Mouse (Mus musculus): Measurements from ENCODE around the gene Plch2. TPM values are rescaled to one million over a fixed set of nuclear protein-coding genes. Genes with fewer than 3 reads are reported as not detected.

Gene Plch2
- polyA plus RNA-seq, 1 experiment, result 28.1 TPM

DNA sequence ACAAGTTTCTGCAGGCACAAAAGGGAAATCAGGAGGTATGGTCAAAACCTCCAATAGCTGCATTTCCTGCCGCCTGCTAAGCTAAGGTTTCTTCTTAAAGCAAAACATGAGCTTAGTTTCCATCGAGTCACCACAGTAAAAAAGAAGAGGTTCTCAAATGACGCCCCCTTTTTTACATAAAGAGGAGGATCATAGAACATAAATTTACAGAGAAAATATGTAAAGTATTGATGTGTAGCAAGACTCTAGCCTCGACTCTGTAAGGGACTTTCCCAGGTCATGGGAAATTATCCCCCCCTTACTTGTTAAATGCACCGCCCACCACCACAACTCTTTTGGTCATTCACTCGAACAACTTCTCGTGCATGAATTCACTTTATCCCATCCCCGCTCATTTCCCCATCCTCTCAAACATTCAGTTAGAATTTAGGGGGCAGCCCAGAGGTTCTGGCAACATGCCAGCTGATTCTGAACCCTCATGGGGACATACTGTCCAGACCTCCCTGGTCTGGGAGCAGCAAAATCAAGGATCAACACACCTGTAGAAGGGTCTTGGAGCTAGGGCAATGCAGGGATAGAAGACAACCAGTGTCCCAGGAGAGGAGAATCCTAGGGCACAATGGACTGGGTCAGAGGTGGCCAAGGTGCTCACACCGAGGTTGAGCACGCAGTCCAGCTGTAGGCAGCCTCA is 113.8 kb downstream of the Plch2 start:
- Histone ChIP-seq H3K27ac (ENCODE audit: insufficient read depth, low read depth, low read length) (no peak overlapping the region), H3K4me1 (ENCODE audit: control insufficient read depth, insufficient read depth, insufficient read length, low read length) (peaks cover 11% of the 10 kb centered on the region; the same call in 1 of the 2 replicates), H3K36me3 (ENCODE audit: control insufficient read depth, insufficient read depth, low read length) (no peaks in the 10 kb centered on the region), H3K27me3 (ENCODE audit: control insufficient read depth, insufficient read depth, low read length) (no peaks in the 10 kb centered on the region), H3K4me3 (ENCODE audit: low read depth, low read length) (no peak overlapping the region)
- TF ChIP-seq POLR2A (IDR thresholded peaks at IDR 0.05; ENCODE audit: low read depth, low read length), result no peak
- TF ChIP-seq CTCF (IDR thresholded peaks at IDR 0.05; ENCODE audit: extremely low read depth, insufficient read length, insufficient replicate concordance, low read depth, low read length), result no peak
- WGBS, result 74% methylated on average over 10 of the region's 10 CpGs

DNA sequence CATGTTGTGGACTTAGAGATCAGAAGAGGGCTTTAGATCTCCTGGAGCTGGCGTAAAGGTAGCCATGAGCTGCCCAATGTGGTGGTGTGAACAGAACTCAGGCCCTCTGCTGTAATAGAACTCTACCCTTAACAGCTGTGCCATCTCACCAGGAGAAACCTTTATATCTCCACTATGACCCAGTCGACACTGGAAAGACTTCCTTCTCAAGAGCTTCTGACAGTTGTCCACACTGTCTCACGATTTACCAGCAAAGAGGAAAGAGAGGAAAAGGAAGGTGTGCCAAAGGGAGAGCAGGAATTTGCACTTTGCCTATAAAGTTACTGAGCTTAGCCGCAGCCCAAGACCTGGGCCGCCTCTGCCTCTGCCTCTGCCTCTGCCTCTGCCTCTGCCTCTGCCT is 114.8 kb downstream of the Plch2 start:
- Histone ChIP-seq H3K4me1 (ENCODE audit: control insufficient read depth, insufficient read depth, insufficient read length, low read length) (peaks cover 11% of the 10 kb centered on the region; the same call in 1 of the 2 replicates), H3K27me3 (ENCODE audit: control insufficient read depth, insufficient read depth, low read length) (no peaks in the 10 kb centered on the region), H3K4me3 (ENCODE audit: low read depth, low read length) (no peak overlapping the region), H3K36me3 (ENCODE audit: control insufficient read depth, insufficient read depth, low read length) (no peaks in the 10 kb centered on the region), H3K27ac (ENCODE audit: insufficient read depth, low read depth, low read length) (no peak overlapping the region)
- 80% methylated on average over 5 of the region's 5 CpGs for WGBS
- no peak for TF ChIP-seq CTCF (IDR thresholded peaks at IDR 0.05; ENCODE audit: extremely low read depth, insufficient read length, insufficient replicate concordance, low read depth, low read length)

DNA sequence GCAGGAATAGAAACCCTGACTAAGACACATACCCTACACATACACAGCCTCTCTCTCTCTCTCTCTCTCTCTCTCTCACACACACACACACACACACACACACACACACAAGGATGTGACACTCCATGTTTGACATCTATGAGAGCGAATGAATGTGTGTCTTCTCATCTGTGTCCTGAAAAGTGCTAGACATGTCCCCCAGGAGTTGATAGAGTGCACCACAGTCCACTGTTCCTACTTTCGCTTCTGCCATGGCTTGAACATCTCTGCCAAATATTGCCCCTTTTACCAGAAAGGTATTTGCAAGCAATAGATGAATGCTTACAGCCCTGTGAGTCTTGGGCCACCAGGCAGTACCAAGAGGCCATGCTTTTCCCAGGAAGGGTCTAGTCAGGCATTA is 116.4 kb downstream of the Plch2 start:
- TF ChIP-seq CTCF (IDR thresholded peaks at IDR 0.05; ENCODE audit: extremely low read depth, insufficient read length, insufficient replicate concordance, low read depth, low read length) (no peak), POLR2A (IDR thresholded peaks at IDR 0.05; ENCODE audit: low read depth, low read length) (no peak)
- Histone ChIP-seq H3K36me3 (ENCODE audit: control insufficient read depth, insufficient read depth, low read length) (no peaks in the 10 kb centered on the region), H3K4me3 (ENCODE audit: low read depth, low read length) (no peak overlapping the region), H3K4me1 (ENCODE audit: control insufficient read depth, insufficient read depth, insufficient read length, low read length) (peaks cover 6% of the 10 kb centered on the region; the same call in 1 of the 2 replicates), H3K27ac (ENCODE audit: insufficient read depth, low read depth, low read length) (no peak overlapping the region), H3K27me3 (ENCODE audit: control insufficient read depth, insufficient read depth, low read length) (no peaks in the 10 kb centered on the region)
- WGBS, result 85% methylated on average over 2 of the region's 2 CpGs

DNA sequence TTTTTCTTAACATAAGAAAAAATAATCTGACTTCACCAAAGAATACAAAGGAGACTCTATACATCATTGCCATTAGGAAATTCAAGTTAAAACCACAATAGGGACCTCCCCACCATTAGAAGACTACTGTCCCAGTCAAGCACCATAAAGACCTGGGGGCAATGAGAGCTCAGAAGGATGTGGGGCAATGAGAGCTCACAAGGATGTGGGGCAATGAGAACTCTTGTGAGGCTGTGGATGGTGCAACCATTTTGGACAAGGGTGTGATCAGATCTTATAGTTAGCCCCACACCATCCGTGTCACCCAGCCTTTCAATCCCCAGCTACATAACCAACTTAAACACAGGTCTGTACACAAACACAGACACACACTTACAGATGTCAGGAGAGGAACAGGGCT is 118.8 kb downstream of the Plch2 start:
- H3K4me3 ChIP-seq (ENCODE audit: low read depth, low read length), result no peak overlapping the region
- H3K4me1 ChIP-seq (ENCODE audit: control insufficient read depth, insufficient read depth, insufficient read length, low read length), result peaks cover 5% of the 10 kb centered on the region; the same call in 1 of the 2 replicates
- TF ChIP-seq POLR2A (IDR thresholded peaks at IDR 0.05; ENCODE audit: low read depth, low read length) (no peak), CTCF (IDR thresholded peaks at IDR 0.05; ENCODE audit: extremely low read depth, insufficient read length, insufficient replicate concordance, low read depth, low read length) (no peak)
- WGBS, result 75% methylated on average over 1 of the region's 1 CpGs
- H3K27ac ChIP-seq (ENCODE audit: insufficient read depth, low read depth, low read length), result no peak overlapping the region
- H3K36me3 ChIP-seq (ENCODE audit: control insufficient read depth, insufficient read depth, low read length), result no peaks in the 10 kb centered on the region
- no peaks in the 10 kb centered on the region for H3K27me3 ChIP-seq (ENCODE audit: control insufficient read depth, insufficient read depth, low read length)

DNA sequence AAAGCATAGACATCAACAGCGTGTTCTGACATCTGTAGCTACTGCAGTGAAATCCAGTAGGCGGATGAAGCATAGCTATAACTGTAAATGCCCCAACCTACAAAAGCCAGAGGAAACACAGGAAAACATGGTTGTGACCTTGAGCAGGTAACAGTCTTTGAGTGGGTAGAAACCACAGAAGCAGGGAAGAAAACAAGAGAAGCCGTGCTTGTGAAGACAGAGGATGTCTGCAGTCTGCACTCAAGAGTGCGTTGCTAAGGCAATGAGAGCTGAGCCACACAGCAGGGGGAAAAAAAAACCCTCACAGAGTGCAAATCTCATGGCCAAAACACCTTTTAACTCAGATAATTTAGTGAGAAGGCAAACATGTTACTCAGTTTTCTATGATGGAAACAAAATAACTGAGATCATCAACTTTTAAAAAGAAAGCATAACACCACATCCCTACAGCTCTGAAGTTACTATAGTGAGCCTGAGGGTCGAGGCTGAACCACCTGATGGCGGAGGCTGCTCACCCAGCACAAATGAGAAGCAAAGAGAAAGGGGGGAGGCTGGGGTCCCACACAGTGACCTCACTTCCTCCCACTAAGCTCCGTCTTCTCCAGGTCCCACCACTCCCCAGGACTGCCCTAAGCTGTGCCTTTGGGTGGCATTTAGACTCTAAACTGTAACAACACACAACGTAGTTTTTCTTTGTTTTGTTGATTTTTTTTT is 119.9 kb downstream of the Plch2 start:
- Histone ChIP-seq H3K4me1 (ENCODE audit: control insufficient read depth, insufficient read depth, insufficient read length, low read length) (peaks cover 5% of the 10 kb centered on the region; the same call in 1 of the 2 replicates), H3K4me3 (ENCODE audit: low read depth, low read length) (no peak overlapping the region), H3K27me3 (ENCODE audit: control insufficient read depth, insufficient read depth, low read length) (no peaks in the 10 kb centered on the region), H3K36me3 (ENCODE audit: control insufficient read depth, insufficient read depth, low read length) (no peaks in the 10 kb centered on the region), H3K27ac (ENCODE audit: insufficient read depth, low read depth, low read length) (no peak overlapping the region)
- no peak for TF ChIP-seq POLR2A (IDR thresholded peaks at IDR 0.05; ENCODE audit: low read depth, low read length)
- TF ChIP-seq CTCF (IDR thresholded peaks at IDR 0.05; ENCODE audit: extremely low read depth, insufficient read length, insufficient replicate concordance, low read depth, low read length), result no peak
- 75% methylated on average over 8 of the region's 8 CpGs for WGBS

DNA sequence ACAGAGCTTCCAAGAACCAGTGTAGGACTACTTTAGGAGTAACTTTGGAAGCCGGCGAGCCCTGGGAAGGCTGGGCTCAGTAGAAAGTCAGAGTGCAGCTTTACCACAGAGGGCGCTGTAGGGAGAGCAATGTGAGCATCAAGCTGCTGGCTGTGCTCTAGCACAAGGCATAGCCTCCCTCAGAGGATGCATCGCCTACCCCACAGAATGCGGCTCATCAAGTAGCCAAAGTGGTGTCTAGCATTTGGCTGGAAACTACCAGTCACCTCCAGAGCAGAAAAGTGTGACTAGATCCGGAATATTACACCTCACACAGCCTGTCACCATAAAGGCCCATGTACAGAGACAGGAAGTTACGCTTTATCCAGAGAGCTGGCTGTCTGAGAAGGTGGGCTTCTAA is 120.8 kb downstream of the Plch2 start:
- H3K4me1 ChIP-seq (ENCODE audit: control insufficient read depth, insufficient read depth, insufficient read length, low read length), result peaks cover 5% of the 10 kb centered on the region; the same call in 1 of the 2 replicates
- H3K4me3 ChIP-seq (ENCODE audit: low read depth, low read length), result no peak overlapping the region
- H3K36me3 ChIP-seq (ENCODE audit: control insufficient read depth, insufficient read depth, low read length), result no peaks in the 10 kb centered on the region
- peak overlapping the region; percentile 16; the same call in 1 of the 2 replicates for H3K27ac ChIP-seq (ENCODE audit: insufficient read depth, low read depth, low read length)
- TF ChIP-seq CTCF (IDR thresholded peaks at IDR 0.05; ENCODE audit: extremely low read depth, insufficient read length, insufficient replicate concordance, low read depth, low read length) (no peak), POLR2A (IDR thresholded peaks at IDR 0.05; ENCODE audit: low read depth, low read length) (no peak)
- H3K27me3 ChIP-seq (ENCODE audit: control insufficient read depth, insufficient read depth, low read length), result no peaks in the 10 kb centered on the region
- WGBS, result 89% methylated on average over 7 of the region's 7 CpGs

DNA sequence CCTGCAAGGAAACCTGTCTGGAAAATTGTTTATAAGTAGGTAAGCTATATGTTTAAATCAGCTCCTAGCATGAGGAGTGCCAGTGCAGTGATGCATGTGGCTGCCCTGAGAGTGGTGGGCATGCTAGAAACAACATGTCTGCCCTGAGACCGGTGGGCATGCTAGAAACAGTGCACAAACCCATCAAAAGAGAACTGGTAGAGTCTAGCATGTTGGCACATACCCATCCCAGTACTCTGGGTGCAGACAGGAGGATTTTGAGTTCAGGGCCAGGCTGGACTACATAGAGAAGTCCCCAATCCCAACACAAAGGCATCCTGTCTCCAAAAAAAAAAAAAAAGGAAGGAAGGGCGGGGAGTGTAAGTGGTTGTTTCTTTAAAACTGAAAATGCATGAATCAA is 121.8 kb downstream of the Plch2 start:
- peaks cover 5% of the 10 kb centered on the region; the same call in 1 of the 2 replicates for H3K4me1 ChIP-seq (ENCODE audit: control insufficient read depth, insufficient read depth, insufficient read length, low read length)
- no peak overlapping the region for H3K27ac ChIP-seq (ENCODE audit: insufficient read depth, low read depth, low read length)

More for the DNA sequence above, 121.8 kb downstream of the Plch2 start:
- TF ChIP-seq CTCF (IDR thresholded peaks at IDR 0.05; ENCODE audit: extremely low read depth, insufficient read length, insufficient replicate concordance, low read depth, low read length) (no peak), POLR2A (IDR thresholded peaks at IDR 0.05; ENCODE audit: low read depth, low read length) (no peak)
- no peaks in the 10 kb centered on the region for H3K36me3 ChIP-seq (ENCODE audit: control insufficient read depth, insufficient read depth, low read length)
- H3K27me3 ChIP-seq (ENCODE audit: control insufficient read depth, insufficient read depth, low read length), result no peaks in the 10 kb centered on the region
- WGBS, result 88% methylated on average over 2 of the region's 2 CpGs
- no peak overlapping the region for H3K4me3 ChIP-seq (ENCODE audit: low read depth, low read length)
